Comparison of ENCODE assay signal across 25 mouse cellular contexts in genomic region chr5:90567788-90568187, GRCm38 (mm10). TPM values are rescaled to one million over a fixed set of nuclear protein-coding genes. Genes with fewer than 3 reads are reported as not detected.
DNase-seq lines count a peak whose midpoint lies in the region; ATAC-seq and TF ChIP-seq lines count a peak whose summit lies in the region.
"Had no signal": no experiment of that assay in that cellular context is flagged by ENCODE, and none has a peak within 500 bp of the region (broad histone marks: within the 10 kb centered on the region; RNA-seq: fewer than 3 reads in every experiment).

No protein-coding gene starts in this region.

- H3K36me3 ChIP-seq in lung, postnatal 0 days (ENCODE audit: insufficient read depth, low read length): no peaks in the 10 kb centered on the region
- H3K36me3 ChIP-seq in liver, embryonic 13.5 days: no peaks in the 10 kb centered on the region
- H3K36me3 ChIP-seq in forebrain, embryonic 10.5 days (replicated peaks): no peaks in the 10 kb centered on the region
- H3K36me3 ChIP-seq: embryonic facial prominence, embryonic 15.5 days; forebrain, embryonic 12.5 days; G1E; hindbrain, embryonic 12.5 days; midbrain, embryonic 12.5 days; neural tube, embryonic 13.5 days had no signal

- no peaks in the 10 kb centered on the region for H3K4me1 ChIP-seq in lung, postnatal 0 days (ENCODE audit: insufficient read depth, low read depth, low read length)
- peaks cover 4% of the 10 kb centered on the region; the same call in 1 of the 2 replicates for H3K4me1 ChIP-seq in liver, embryonic 13.5 days (replicated peaks)
- peaks cover 7% of the 10 kb centered on the region; the same call in 1 of the 2 replicates for H3K4me1 ChIP-seq in forebrain, embryonic 10.5 days
- H3K4me1 ChIP-seq: embryonic facial prominence, embryonic 15.5 days; forebrain, embryonic 12.5 days; hindbrain, embryonic 12.5 days; midbrain, embryonic 12.5 days; neural tube, embryonic 13.5 days had no signal

- H3K9me3 ChIP-seq in lung, postnatal 0 days (ENCODE audit: low read length): no peaks in the 10 kb centered on the region
- H3K9me3 ChIP-seq in liver, embryonic 13.5 days (replicated peaks): no peaks in the 10 kb centered on the region
- H3K9me3 ChIP-seq in forebrain, embryonic 10.5 days: no peaks in the 10 kb centered on the region
- H3K9me3 ChIP-seq: embryonic facial prominence, embryonic 15.5 days; forebrain, embryonic 12.5 days; G1E; hindbrain, embryonic 12.5 days; midbrain, embryonic 12.5 days; neural tube, embryonic 13.5 days had no signal

- no peak overlapping the region for H3K4me3 ChIP-seq in lung, postnatal 0 days (ENCODE audit: low read depth, low read length)
- H3K4me3 ChIP-seq in liver, embryonic 13.5 days (replicated peaks): no peak overlapping the region
- H3K4me3 ChIP-seq in forebrain, embryonic 10.5 days: no peak overlapping the region
- H3K4me3 ChIP-seq: embryonic facial prominence, embryonic 15.5 days; forebrain, embryonic 12.5 days; hindbrain, embryonic 12.5 days; midbrain, embryonic 12.5 days; neural tube, embryonic 13.5 days had no signal

- no peak for TF ChIP-seq EP300 in lung, postnatal 0 days (IDR thresholded peaks at IDR 0.05)

- no peak overlapping the region for H3K4me2 ChIP-seq in lung, postnatal 0 days (replicated peaks; ENCODE audit: low read depth, low read length)
- no peak overlapping the region for H3K4me2 ChIP-seq in liver, embryonic 13.5 days
- H3K4me2 ChIP-seq: embryonic facial prominence, embryonic 15.5 days; forebrain, embryonic 12.5 days; hindbrain, embryonic 12.5 days; lung, embryonic 14.5 days; midbrain, embryonic 12.5 days; neural tube, embryonic 13.5 days had no signal

- H3K27ac ChIP-seq in lung, postnatal 0 days (ENCODE audit: low read length): no peak overlapping the region
- H3K27ac ChIP-seq in liver, embryonic 13.5 days: peak overlapping the region; percentile 64; the same call in 1 of the 2 replicates
- no peak overlapping the region for H3K27ac ChIP-seq in forebrain, embryonic 10.5 days
- H3K27ac ChIP-seq: embryonic facial prominence, embryonic 15.5 days; forebrain, embryonic 12.5 days; hindbrain, embryonic 12.5 days; macrophage; midbrain, embryonic 12.5 days; neural tube, embryonic 13.5 days had no signal

- no peak for TF ChIP-seq CTCF in lung, postnatal 0 days (IDR thresholded peaks at IDR 0.05)

- H3K27me3 ChIP-seq in lung, postnatal 0 days (replicated peaks; ENCODE audit: insufficient read depth, low read length): no peaks in the 10 kb centered on the region
- H3K27me3 ChIP-seq in liver, embryonic 13.5 days: no peaks in the 10 kb centered on the region
- no peaks in the 10 kb centered on the region for H3K27me3 ChIP-seq in forebrain, embryonic 10.5 days (ENCODE audit: poor library complexity, severe bottlenecking)
- H3K27me3 ChIP-seq: embryonic facial prominence, embryonic 15.5 days; forebrain, embryonic 12.5 days; hindbrain, embryonic 12.5 days; midbrain, embryonic 12.5 days; neural tube, embryonic 13.5 days had no signal

- H3K9ac ChIP-seq in lung, postnatal 0 days (replicated peaks; ENCODE audit: low read depth): no peak overlapping the region
- H3K9ac ChIP-seq in liver, embryonic 13.5 days: no peak overlapping the region
- H3K9ac ChIP-seq: embryonic facial prominence, embryonic 15.5 days; forebrain, embryonic 12.5 days; hindbrain, embryonic 12.5 days; lung, embryonic 14.5 days; midbrain, embryonic 12.5 days; neural tube, embryonic 13.5 days had no signal

- DNase-seq in heart, adult 11 months: peak; percentile 67
- DNase-seq in heart, adult 9 months (ENCODE audit: low spot score in 2 of 2): no peak
- peak; percentile 11 for DNase-seq in lung, postnatal 0 days (ENCODE audit: low spot score)
- DNase-seq in lung, adult 18-20 months: no peak
- DNase-seq in liver, embryonic 13.5 days: no peak
- DNase-seq in forebrain, embryonic 10.5 days (ENCODE audit: extremely low spot score, low spot score): no peak
- DNase-seq in left cerebral cortex, postnatal 4 days: no peak
- DNase-seq: cerebellum, postnatal 10 days; gastrocnemius, postnatal 36 days; right cerebral cortex, postnatal 25 days; thymus, postnatal 36 days had no signal

- intact Hi-C loops in left cerebral cortex, postnatal 4 days (cut with DNase I): no loop called here

- ATAC-seq in lung, postnatal 0 days: 0 out of 2 replicates have a peak, but pooled peaks have one; percentile 19
- ATAC-seq in liver, embryonic 13.5 days (ENCODE audit: low read depth): 0 out of 2 replicates have a peak, but pooled peaks have one; percentile 13
- no peak for ATAC-seq in inflammation-experienced regulatory T-cells, adult 6 months
- ATAC-seq: CD4-positive, CD25-positive, alpha-beta regulatory T cell, adult 4 months had no signal

- 46% methylated on average over 5 of the region's 5 CpGs for WGBS in lung, postnatal 0 days
- WGBS in liver, embryonic 13.5 days (ENCODE audit: insufficient replicate concordance): 47% methylated on average over 5 of the region's 5 CpGs
- WGBS in forebrain, embryonic 10.5 days: 88% methylated on average over 5 of the region's 5 CpGs

RNA-seq across cellular contexts. Expression of gene 5830473C10Rik, which starts 6.9 kb away (rescaled TPM):
- not detected in 2 replicates for polyA plus RNA-seq in lung, postnatal 0 days (2015; fragmentation: Nextera tagmentation; extraction: Ambion mirVana)
- polyA plus RNA-seq in liver, embryonic 13.5 days (2015; fragmentation: Nextera tagmentation; extraction: Ambion mirVana): 0.28 and 0.42 TPM in 2 replicates
- 0.06 TPM in 1 of 2 replicates, not detected in the other for polyA plus RNA-seq in forebrain, embryonic 10.5 days (2016; fragmentation: Nextera tagmentation; extraction: Ambion mirVana)
- under 1 TPM; 0.54 TPM for total RNA-seq in left cerebral cortex, postnatal 4 days (2021)
- polyA plus RNA-seq in inflammation-experienced regulatory T-cells, adult 6 months (2017; shearing (Covaris generic)): under 1 TPM in 1 of 3 experiments, not detected in 2; 0.30 TPM
- total RNA-seq: adrenal gland, adult 18-20 months; G1E; gastrocnemius, postnatal 36 days had no signal
- polyA plus RNA-seq: embryonic facial prominence, embryonic 15.5 days; forebrain, embryonic 12.5 days; G1E; heart, embryonic 14.5 days; hindbrain, embryonic 12.5 days; macrophage; midbrain, embryonic 12.5 days; neural tube, embryonic 13.5 days had no signal

RNA-seq across cellular contexts. Expression of gene Afm, which starts 49.1 kb away (rescaled TPM):
- not detected in 2 replicates for polyA plus RNA-seq in lung, postnatal 0 days (2015; fragmentation: Nextera tagmentation; extraction: Ambion mirVana)
- 9.5 and 11.1 TPM in 2 replicates for polyA plus RNA-seq in liver, embryonic 13.5 days (2015; fragmentation: Nextera tagmentation; extraction: Ambion mirVana)
- polyA plus RNA-seq in forebrain, embryonic 10.5 days (2016; fragmentation: Nextera tagmentation; extraction: Ambion mirVana): not detected in 2 replicates
- total RNA-seq in left cerebral cortex, postnatal 4 days (2021): not detected
- polyA plus RNA-seq in inflammation-experienced regulatory T-cells, adult 6 months (2017; shearing (Covaris generic)): not detected
- total RNA-seq: G1E; gastrocnemius, postnatal 36 days; layer of hippocampus, postnatal 14 days; left cerebral cortex, postnatal 10 days had no signal
- polyA plus RNA-seq: CD4-positive, CD25-positive, alpha-beta regulatory T cell, adult 4 months; embryonic facial prominence, embryonic 15.5 days; forebrain, embryonic 12.5 days; G1E; heart, embryonic 14.5 days; hindbrain, embryonic 12.5 days; lung, embryonic 14.5 days; macrophage; midbrain, embryonic 12.5 days; neural tube, embryonic 13.5 days had no signal

Comparison
In these comparisons a context has a peak if more than half of its experiments do, and no peak if none do; other contexts are left out.
1. DNase-seq: peak in heart, adult 11 months (single experiment) and lung, postnatal 0 days (single experiment); none in heart, adult 9 months (0 of 2), lung, adult 18-20 months (0 of 2), liver, embryonic 13.5 days (single experiment), forebrain, embryonic 10.5 days (single experiment) and left cerebral cortex, postnatal 4 days (single experiment).